Mouse (Mus musculus) G1E (cell line): ENCODE measurements at regions not wholly inside any gene's neighbourhood (a gene's known extent, or its start where the extent isn't known, plus 50 kb on each side); places are given as distances from the start of the nearest gene placed in this dataset.

Experiments
- CTCF ChIP-seq: IDR thresholded peaks from 2 replicates; pipeline ENCODE4 v1.5.1; 2012; ENCODE audit warnings: low read depth, low read length, inconsistent platforms, mixed read lengths
- GATA1 ChIP-seq: IDR thresholded peaks from 2 replicates; pipeline ENCODE4 v1.6.1; 2012; ENCODE audit warnings: borderline replicate concordance, low read length, inconsistent platforms, mixed read lengths
- POLR2AphosphoS5 ChIP-seq: IDR thresholded peaks from 2 replicates; pipeline ENCODE4 v1.6.1; 2012; ENCODE audit warnings: low read depth, low read length, inconsistent platforms; ENCODE audit not compliant: insufficient replicate concordance

DNA sequence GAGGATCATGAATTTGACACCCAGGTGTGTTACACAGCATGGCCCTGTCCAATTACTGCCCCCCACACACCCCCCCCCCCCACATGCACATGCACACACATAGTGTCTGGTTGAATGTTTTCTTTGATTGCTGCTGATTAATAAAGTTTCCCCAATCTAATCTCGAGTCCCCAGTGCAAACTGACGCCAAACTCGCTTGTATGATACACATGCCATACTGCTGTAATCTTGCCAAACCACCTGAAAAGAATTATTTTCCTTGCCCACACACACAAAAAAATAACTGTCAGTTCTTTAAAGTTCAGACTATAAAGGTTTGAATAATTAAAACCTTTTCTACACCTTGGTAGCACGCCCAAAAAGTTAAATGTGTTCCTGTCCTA, 184.7 kb upstream of the Meis1 start:
- no peak for TF ChIP-seq GATA1
- TF ChIP-seq CTCF: no peak
- TF ChIP-seq POLR2AphosphoS5: no peak
